10 mouse cellular contexts compared by ENCODE assay signal in genomic region chr17:65786225-65786624, GRCm38 (mm10). TPM values are rescaled to one million over a fixed set of nuclear protein-coding genes. Genes with fewer than 3 reads are reported as not detected.
DNase-seq lines count a peak whose midpoint lies in the region; ATAC-seq and TF ChIP-seq lines count a peak whose summit lies in the region.
"Had no signal": no experiment of that assay in that cellular context is flagged by ENCODE, and none has a peak within 500 bp of the region (broad histone marks: within the 10 kb centered on the region; RNA-seq: fewer than 3 reads in every experiment).

No protein-coding gene starts in this region.

- no peak overlapping the region for H3K4me3 ChIP-seq in left cerebral cortex, adult 2 months
- H3K4me3 ChIP-seq: kidney, embryonic 15.5 days; neural tube, embryonic 13.5 days had no signal

- TF ChIP-seq CTCF in left cerebral cortex, adult 2 months (IDR thresholded peaks at IDR 0.05), result peak; percentile 40
- TF ChIP-seq CTCF in brain, embryonic 14.5 days (IDR thresholded peaks at IDR 0.05; ENCODE audit: borderline replicate concordance, extremely low read depth, insufficient read depth, insufficient read length), result peak; percentile 17; the same call in 1 of the 2 replicates

- intact Hi-C loops in left cerebral cortex, adult 2 months (cut with DNase I), result no loop called here
- intact Hi-C loops in left cerebral cortex, postnatal 4 days (cut with DNase I), result loop anchor here (10.0 kb wide), 1 partner anchor 81 kb away; no protein-coding TSS in a partner anchor

- no peak overlapping the region for H3K27ac ChIP-seq in left cerebral cortex, adult 2 months
- H3K27ac ChIP-seq: kidney, embryonic 15.5 days; neural tube, embryonic 13.5 days had no signal

- DNase-seq in adrenal gland, postnatal 14 days, result peak; percentile 23
- no peak for DNase-seq in adrenal gland, adult 8-10 months
- no peak for DNase-seq in left cerebral cortex, adult 2 months (ENCODE audit: extremely low spot score in 1 of 2, low spot score in 2 of 2)
- DNase-seq in left cerebral cortex, postnatal 4 days, result no peak
- DNase-seq in brain, embryonic 14.5 days (ENCODE audit: low read depth), result no peak
- DNase-seq in retina, postnatal 1 day, result no peak
- DNase-seq in ovary, postnatal 10 days (ENCODE audit: low spot score), result no peak

- no peak for TF ChIP-seq POLR2A in brain, embryonic 14.5 days (IDR thresholded peaks at IDR 0.05; ENCODE audit: borderline replicate concordance, extremely low read depth, insufficient read depth, insufficient read length, poor library complexity, severe bottlenecking)

- peak; percentile 47 for ATAC-seq in megakaryocyte progenitor cell, adult 5-6 weeks (replicated peaks; ENCODE audit: poor library complexity)

RNA-seq across cellular contexts. Expression of gene Ppp4r1, which starts 3.9 kb away (rescaled TPM):
- total RNA-seq in adrenal gland, postnatal 14 days (2021), result 58.1 and 61.3 TPM in 2 replicates
- 10 to 100 TPM; 61.5 to 75.7 (median 67.7) TPM for total RNA-seq in adrenal gland, adult 8-10 months (2022)
- total RNA-seq in left cerebral cortex, adult 2 months (2021), result 10 to 100 TPM; 46.5 to 52.5 TPM
- 10 to 100 TPM; 80.6 to 86.3 TPM for total RNA-seq in left cerebral cortex, postnatal 4 days (2021)
- 92.2 and 93.7 TPM in 2 replicates for polyA plus RNA-seq in brain, embryonic 14.5 days (2012; rRNA removed)
- total RNA-seq in megakaryocyte progenitor cell, adult 5-6 weeks (2015), result 39.9 and 44.5 TPM in 2 replicates
- 48.1 and 65.4 TPM in 2 replicates for total RNA-seq in megakaryocyte progenitor cell, adult 5-6 weeks (2017)

RNA-seq across cellular contexts. Expression of gene Rab31, which starts 13.7 kb away (rescaled TPM):
- 30.0 and 33.0 TPM in 2 replicates for total RNA-seq in adrenal gland, postnatal 14 days (2021)
- total RNA-seq in adrenal gland, adult 8-10 months (2022), result 10 to 100 TPM; 42.4 to 60.1 (median 50.4) TPM
- total RNA-seq in left cerebral cortex, adult 2 months (2021), result 10 to 100 TPM; 53.6 to 54.7 TPM
- 10 to 100 TPM; 83.1 to 96.3 TPM for total RNA-seq in left cerebral cortex, postnatal 4 days (2021)
- 53.2 and 56.6 TPM in 2 replicates for polyA plus RNA-seq in brain, embryonic 14.5 days (2012; rRNA removed)
- 44.3 and 46.2 TPM in 2 replicates for total RNA-seq in megakaryocyte progenitor cell, adult 5-6 weeks (2015)
- total RNA-seq in megakaryocyte progenitor cell, adult 5-6 weeks (2017), result 73.3 and 75.1 TPM in 2 replicates
